Mouse (Mus musculus) heart, postnatal 0 days (tissue): ENCODE data around the gene Gper1. TPM values are rescaled to one million over a fixed set of nuclear protein-coding genes. Genes with fewer than 3 reads are reported as not detected.
A peak's percentile ranks its signal among the peaks of the same experiment; 100 is the strongest.

Experiments used
- ATAC-seq: fragments of 200-750 bp; cut with Nextera tagmentation; 2 replicates; pipeline ENCODE4 v1.8.0; 2017; ENCODE audit warnings: low read depth, moderate number of reproducible peaks, moderate library complexity; ENCODE audit not compliant: insufficient read depth
- DNase-seq: peaks from one replicate; pipeline ENCODE4 v3.0.0-alpha.2; 2016; ENCODE audit warnings: low spot score
- H3K27ac ChIP-seq: fragments of 300-500 bp; sonication (generic); 2 replicates; pipeline ENCODE4 v1.5.1; 2014; ENCODE audit warnings: low read depth, mild to moderate bottlenecking
- H3K27me3 ChIP-seq: fragments of 300-500 bp; sonication (generic); 2 replicates; pipeline ENCODE4 v1.6.1; 2014; ENCODE audit warnings: low read length, mixed read lengths; ENCODE audit not compliant: control insufficient read depth, insufficient read depth
- H3K36me3 ChIP-seq: fragments of 300-500 bp; sonication (generic); replicated peaks from 2 replicates; pipeline ENCODE4 v1.6.1; 2014; ENCODE audit warnings: low read length, mixed read lengths; ENCODE audit not compliant: control insufficient read depth, insufficient read depth
- H3K4me1 ChIP-seq: fragments of 300-500 bp; sonication (generic); 2 replicates; pipeline ENCODE4 v1.6.1; 2014; ENCODE audit warnings: antibody characterized with exemption; ENCODE audit not compliant: control insufficient read depth, insufficient read depth
- H3K4me2 ChIP-seq: fragments of 300-500 bp; sonication (generic); 2 replicates; pipeline ENCODE4 v1.6.1; 2014; ENCODE audit warnings: low read depth, mild to moderate bottlenecking, low read length, moderate library complexity
- H3K4me3 ChIP-seq: fragments of 300-500 bp; sonication (generic); 2 replicates; pipeline ENCODE4 v1.5.1; 2014; ENCODE audit warnings: low read depth, low read length
- H3K9ac ChIP-seq: fragments of 300-500 bp; sonication (generic); replicated peaks from 2 replicates; pipeline ENCODE4 v1.6.1; 2014; ENCODE audit warnings: low read depth, low read length, mixed read lengths
- H3K9me3 ChIP-seq: fragments of 300-500 bp; sonication (generic); replicated peaks from 2 replicates; pipeline ENCODE4 v1.6.1; 2016; ENCODE audit warnings: low read length; ENCODE audit not compliant: control insufficient read depth
- CTCF ChIP-seq: IDR thresholded peaks from 2 replicates; pipeline ENCODE4 v1.5.1; 2016; ENCODE audit warnings: antibody characterized with exemption, control low read depth, low read depth
- EP300 ChIP-seq: IDR thresholded peaks from 2 replicates; pipeline ENCODE4 v1.6.1; 2016; ENCODE audit warnings: antibody characterized with exemption, low read depth
- WGBS: fragments of 180-500 bp; shearing (Covaris S2); extraction: QIAGEN DNeasy Blood & Tissue Kit; methylation state at CpG from one replicate; pipeline ENCODE4 v1.1.7; 2014; 5-methylcytosine and 5-hydroxymethylcytosine counted together
- polyA plus RNA-seq: library from polyadenylated mRNA; unstranded; fragments of >200 nt; fragmentation: Nextera tagmentation; extraction: Ambion mirVana; gene quantifications from 2 replicates; pipeline ENCODE4 v1.2.1, GENCODE M21; 2015
- total RNA-seq: library from RNA; depleted of rRNA; stranded (reverse); fragments of >200 nt; gene quantifications from 2 replicates; pipeline ENCODE4 v1.2.3, GENCODE M21; 2014; ENCODE audit warnings: low replicate concordance

The Gper1 gene
- total and polyA plus RNA-seq, 2 experiments from 2014 or later = 1.3 to 2.0 TPM

- Histone ChIP-seq H3K9me3 (no peaks in the 10 kb centered on the region), H3K4me2 (no peak overlapping the region), H3K4me3 (no peak overlapping the region), H3K27me3 (no peaks in the 10 kb centered on the region), H3K9ac (no peak overlapping the region), H3K27ac (no peak overlapping the region), H3K4me1 (peaks cover 7% of the 10 kb centered on the region; the same call in 1 of the 2 replicates), H3K36me3 (no peaks in the 10 kb centered on the region)
- no peak for ATAC-seq
- no peak for DNase-seq
- no peak for TF ChIP-seq CTCF
- TF ChIP-seq EP300 = no peak
- 66% methylated on average over 12 of the region's 12 CpGs for WGBS
Measured at GRCm38 (mm10) chr5:139442428-139442827, 19.5 kb downstream of the Gper1 start.

DNA sequence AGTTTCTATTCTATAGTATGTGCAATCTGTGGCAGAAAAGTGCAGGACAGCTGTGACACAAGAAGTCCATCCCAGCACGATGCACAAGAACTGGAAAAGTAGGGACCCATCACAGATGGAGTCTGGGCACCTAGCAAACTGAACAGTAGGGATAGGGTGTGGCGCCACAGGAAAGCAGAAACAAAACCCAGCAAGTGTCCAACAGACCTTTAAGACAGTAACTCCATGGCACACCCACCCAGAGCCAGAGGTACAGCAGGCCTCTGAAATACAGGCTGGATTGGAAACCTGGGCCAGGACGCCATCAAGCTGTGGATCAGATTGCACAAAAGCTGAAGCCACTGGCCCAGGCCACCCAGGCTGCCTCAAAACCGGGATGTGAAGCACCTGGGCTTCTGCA, 20.0 kb downstream of the Gper1 start:
- H3K36me3 ChIP-seq = no peaks in the 10 kb centered on the region
- H3K4me1 ChIP-seq = peaks cover 7% of the 10 kb centered on the region; the same call in 1 of the 2 replicates
- H3K9me3 ChIP-seq = no peaks in the 10 kb centered on the region
- no peak overlapping the region for H3K27ac ChIP-seq
- no peak for TF ChIP-seq EP300
- TF ChIP-seq CTCF = no peak
- no peak overlapping the region for H3K4me2 ChIP-seq
- no peak for ATAC-seq
- WGBS = 81% methylated on average over 4 of the region's 4 CpGs
- no peak for DNase-seq
- H3K9ac ChIP-seq = no peak overlapping the region
- no peak overlapping the region for H3K4me3 ChIP-seq
- no peaks in the 10 kb centered on the region for H3K27me3 ChIP-seq

- 72% methylated on average over 8 of the region's 8 CpGs for WGBS
- peak; percentile 54 for TF ChIP-seq CTCF
- no peak for TF ChIP-seq EP300
- peaks cover 13% of the 10 kb centered on the region for H3K4me1 ChIP-seq
- H3K9me3 ChIP-seq = no peaks in the 10 kb centered on the region
- DNase-seq (no peak), ATAC-seq (no peak)
- no peak overlapping the region for H3K4me3 ChIP-seq
- H3K27me3 ChIP-seq = no peaks in the 10 kb centered on the region
- no peak overlapping the region for H3K9ac ChIP-seq
- H3K4me2 ChIP-seq = no peak overlapping the region
- H3K27ac ChIP-seq = no peak overlapping the region
- H3K36me3 ChIP-seq = no peaks in the 10 kb centered on the region
Measured at GRCm38 (mm10) chr5:139445258-139445657, 22.3 kb downstream of the Gper1 start.

DNA sequence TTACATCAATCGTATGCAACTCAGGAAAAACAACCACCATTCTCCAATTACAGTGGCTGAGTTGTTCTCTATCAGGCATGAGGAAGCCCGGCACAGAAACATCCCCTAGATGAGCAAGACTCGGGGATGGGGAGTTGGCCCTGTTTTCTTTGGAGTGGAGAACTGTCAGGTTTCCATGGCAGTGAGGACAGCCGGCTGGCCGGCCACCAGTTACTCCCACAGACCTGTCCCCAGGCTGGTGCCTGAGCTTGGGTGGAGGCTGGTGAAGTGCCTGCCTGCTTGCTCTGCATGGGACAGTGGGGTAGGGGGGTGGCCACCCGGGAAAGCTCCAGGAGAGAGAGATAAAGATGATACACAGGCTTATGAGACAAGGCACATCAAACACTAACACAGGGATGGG, 25.1 kb downstream of the Gper1 start:
- peaks cover 6% of the 10 kb centered on the region; the same call in 1 of the 2 replicates for H3K4me1 ChIP-seq
- ATAC-seq (no peak), DNase-seq (no peak)
- H3K9me3 ChIP-seq = no peaks in the 10 kb centered on the region
- TF ChIP-seq EP300 = no peak
- no peak for TF ChIP-seq CTCF
- no peak overlapping the region for H3K27ac ChIP-seq
- WGBS = 49% methylated on average over 6 of the region's 6 CpGs
- H3K4me2 ChIP-seq = no peak overlapping the region
- H3K36me3 ChIP-seq = no peaks in the 10 kb centered on the region
- H3K27me3 ChIP-seq = no peaks in the 10 kb centered on the region
- H3K4me3 ChIP-seq = no peak overlapping the region
- H3K9ac ChIP-seq = no peak overlapping the region

DNA sequence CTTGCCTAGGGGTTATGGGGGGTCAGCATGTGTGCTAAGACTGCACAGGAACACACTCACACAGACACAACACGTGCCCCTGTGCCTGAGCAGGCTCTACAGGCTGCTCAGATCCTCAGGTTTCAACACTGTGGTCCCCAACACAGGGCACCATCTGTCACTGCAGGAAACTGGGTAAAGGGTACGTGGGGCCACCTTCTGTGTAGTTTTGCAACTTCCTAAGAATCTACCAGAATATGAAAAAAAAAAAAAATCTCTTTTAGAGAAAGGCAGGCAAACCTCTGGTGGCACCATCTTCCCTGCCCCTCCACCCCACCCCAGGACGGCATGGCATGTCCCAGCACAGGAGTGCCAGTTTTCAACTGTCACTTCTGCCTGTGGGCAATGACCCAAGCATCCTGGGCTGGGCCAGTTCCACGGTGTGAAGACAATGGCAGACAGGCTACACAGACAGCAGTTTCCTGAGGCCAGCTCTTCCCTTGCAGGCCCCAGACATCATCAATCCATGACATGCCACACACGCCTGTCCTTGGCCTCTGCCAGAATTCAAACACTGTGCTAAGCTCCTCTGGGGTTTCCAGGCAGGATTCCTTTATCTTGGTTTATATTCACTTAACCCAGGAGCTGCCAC, 26.3 kb downstream of the Gper1 start:
- Histone ChIP-seq H3K4me1 (peaks cover 6% of the 10 kb centered on the region; the same call in 1 of the 2 replicates), H3K9me3 (no peaks in the 10 kb centered on the region), H3K27ac (no peak overlapping the region), H3K27me3 (no peaks in the 10 kb centered on the region), H3K36me3 (no peaks in the 10 kb centered on the region), H3K4me2 (no peak overlapping the region), H3K4me3 (no peak overlapping the region), H3K9ac (no peak overlapping the region; the same call in 1 of the 2 replicates)
- no peak for TF ChIP-seq CTCF
- no peak for TF ChIP-seq EP300
- 40% methylated on average over 5 of the region's 5 CpGs for WGBS
- DNase-seq (no peak), ATAC-seq (peak; percentile 49; the same call in 1 of the 2 replicates)

- Histone ChIP-seq H3K4me2 (no peak overlapping the region), H3K4me1 (peaks cover 6% of the 10 kb centered on the region; the same call in 1 of the 2 replicates), H3K9ac (no peak overlapping the region; the same call in 1 of the 2 replicates), H3K27ac (0 out of 2 replicates have a peak overlapping the region, but pooled peaks have one; percentile 31), H3K36me3 (no peaks in the 10 kb centered on the region), H3K27me3 (no peaks in the 10 kb centered on the region), H3K4me3 (no peak overlapping the region), H3K9me3 (no peaks in the 10 kb centered on the region)
- DNase-seq (no peak), ATAC-seq (no peak)
- TF ChIP-seq EP300 = no peak
- no peak for TF ChIP-seq CTCF
- 36% methylated on average over 4 of the region's 4 CpGs for WGBS
Measured at GRCm38 (mm10) chr5:139449926-139450325, 27.0 kb downstream of the Gper1 start.
